Mouse (Mus musculus): ENCODE results near the gene Plekha4.
A peak's percentile ranks its signal among the peaks of the same experiment; 100 is the strongest.

The Plekha4 gene

GRCm38 (mm10) chr7:45540213-45540612 lies 14.1 kb downstream of the Plekha4 start:
- no peak for DNase-seq

GRCm38 (mm10) chr7:45544525-45544924 lies 18.4 kb downstream of the Plekha4 start:
- peak; percentile 27 to 35 for DNase-seq

GRCm38 (mm10) chr7:45549641-45550436 lies 23.7 kb downstream of the Plekha4 start:
- DNase-seq: no peak

GRCm38 (mm10) chr7:45550821-45551511 lies 24.8 kb downstream of the Plekha4 start:
- DNase-seq: no peak

- DNase-seq: no peak
Observed at GRCm38 (mm10) chr7:45551512-45551883, 25.4 kb downstream of the Plekha4 start.

GRCm38 (mm10) chr7:45553519-45553918 lies 27.4 kb downstream of the Plekha4 start:
- no peak for DNase-seq

GRCm38 (mm10) chr7:45553990-45554389 lies 27.9 kb downstream of the Plekha4 start:
- no peak for DNase-seq

- DNase-seq: no peak
Observed at GRCm38 (mm10) chr7:45554744-45555143, 28.6 kb downstream of the Plekha4 start, which contains the start of gene Hsd17b14. Hsd17b14 (plus strand) TSS chr7:45554893.

GRCm38 (mm10) chr7:45555787-45556186 lies 29.7 kb downstream of the Plekha4 start:
- DNase-seq: peak; percentile 88 to 91

- no peak for DNase-seq
Observed at GRCm38 (mm10) chr7:45558907-45559306, 32.8 kb downstream of the Plekha4 start.

GRCm38 (mm10) chr7:45560241-45560640 lies 34.1 kb downstream of the Plekha4 start:
- no peak for DNase-seq

GRCm38 (mm10) chr7:45560843-45561623 lies 34.9 kb downstream of the Plekha4 start:
- peak; percentile 86 to 87 for DNase-seq

GRCm38 (mm10) chr7:45561624-45562520 lies 35.7 kb downstream of the Plekha4 start:
- no peak for DNase-seq

- DNase-seq: no peak
Observed at GRCm38 (mm10) chr7:45564811-45565210, 38.7 kb downstream of the Plekha4 start.

GRCm38 (mm10) chr7:45565446-45565845 lies 39.3 kb downstream of the Plekha4 start:
- no peak for DNase-seq

GRCm38 (mm10) chr7:45567112-45567779 lies 41.1 kb downstream of the Plekha4 start:
- no peak for DNase-seq

- peak; percentile 83 to 84 for DNase-seq
Observed at GRCm38 (mm10) chr7:45567780-45568516, 41.8 kb downstream of the Plekha4 start.

GRCm38 (mm10) chr7:45568601-45569473 lies 42.7 kb downstream of the Plekha4 start:
- no peak for DNase-seq

- DNase-seq: peak; percentile 83 to 85
Observed at GRCm38 (mm10) chr7:45570103-45570741, 44.1 kb downstream of the Plekha4 start, which contains the start of gene Bcat2. Bcat2 (plus strand) TSS chr7:45570153.
